Mouse (Mus musculus): ENCODE results near the gene Plk5. TPM values are rescaled to one million over a fixed set of nuclear protein-coding genes. Genes with fewer than 3 reads are reported as not detected.

The Plk5 gene
- total RNA-seq, 2 experiments from 2014 or later = 0.10 to 0.45 TPM

DNA sequence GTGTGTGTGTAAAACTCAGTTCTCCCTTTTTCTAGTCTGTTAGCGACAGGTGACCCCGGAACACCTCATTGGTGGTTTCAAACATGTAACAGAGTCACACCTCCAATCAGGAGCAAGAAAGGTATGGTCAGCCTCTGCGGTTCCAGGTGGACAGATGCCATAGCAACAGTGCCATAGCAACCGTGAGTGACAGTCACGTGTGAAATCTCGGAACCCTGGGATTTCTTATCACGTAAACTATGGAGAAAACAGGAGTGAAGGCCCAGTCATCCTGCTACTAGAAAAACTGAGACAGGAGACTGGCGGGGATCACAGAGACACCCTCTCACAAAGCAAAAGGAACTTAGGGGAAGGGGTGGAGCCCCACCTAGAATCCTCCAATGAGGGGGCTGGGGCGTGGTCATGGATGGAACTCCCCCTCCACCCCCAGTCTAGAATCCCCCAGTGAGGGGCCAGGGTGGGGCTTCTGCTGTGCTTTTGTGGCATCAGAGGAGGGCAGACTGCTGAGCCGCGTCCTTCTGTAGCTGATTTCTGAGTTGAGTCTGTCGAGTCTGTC lies 15.2 kb downstream of the Plk5 start:
- Histone ChIP-seq H3K4me3 (peak overlapping the region; percentile 56), H3K27ac (no peak overlapping the region)
- peak; percentile 45 for DNase-seq
- intact Hi-C loops (cut with DNase I) = loop anchor here (10.0 kb wide), 1 partner anchor 133 kb away; no protein-coding TSS in a partner anchor
- no peak for TF ChIP-seq CTCF (IDR thresholded peaks at IDR 0.05)

DNA sequence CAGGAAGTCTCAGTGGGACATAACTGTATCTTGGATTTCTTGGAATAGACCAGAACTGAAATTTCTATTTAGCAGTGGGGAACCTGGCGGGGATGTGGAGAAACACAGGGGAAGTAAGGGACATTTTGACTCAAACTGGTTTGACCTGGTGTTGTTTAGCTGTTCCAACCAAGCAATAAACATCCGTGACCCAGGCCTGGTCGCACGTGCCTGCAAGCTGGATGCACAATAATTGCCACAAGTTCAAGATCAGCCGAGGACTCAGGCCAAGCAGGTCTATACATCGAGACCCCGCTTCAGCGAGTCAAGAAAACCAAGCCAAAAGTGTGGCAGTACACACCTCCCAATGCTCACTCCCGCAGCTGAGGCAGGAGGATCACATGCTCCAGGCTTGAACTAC lies 15.7 kb downstream of the Plk5 start:
- intact Hi-C loops (cut with DNase I) = loop anchor here (10.0 kb wide), 1 partner anchor 133 kb away; no protein-coding TSS in a partner anchor
- TF ChIP-seq CTCF (IDR thresholded peaks at IDR 0.05) = no peak
- no peak overlapping the region for H3K27ac ChIP-seq
- DNase-seq = no peak
- H3K4me3 ChIP-seq = no peak overlapping the region

DNA sequence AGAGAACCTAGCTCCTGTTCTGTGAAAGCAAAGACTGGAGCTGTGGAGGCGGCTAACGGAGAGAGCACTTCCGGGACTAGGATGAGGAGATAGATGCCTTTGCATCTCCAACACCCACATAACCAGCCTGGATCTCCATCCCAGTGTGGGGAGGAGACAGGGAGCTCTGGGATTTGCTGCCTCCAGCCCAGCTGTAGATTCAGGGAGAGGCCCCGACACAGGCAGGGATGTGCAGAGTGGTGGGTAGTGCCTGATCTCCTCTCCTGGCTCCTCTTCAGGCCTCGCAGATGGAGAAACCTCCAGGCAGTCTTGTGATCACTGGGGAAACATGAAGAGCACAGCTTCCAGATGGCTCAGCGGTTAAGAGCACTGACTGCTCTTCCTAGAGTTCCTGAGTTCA lies 16.4 kb downstream of the Plk5 start:
- no peak overlapping the region for H3K4me3 ChIP-seq
- no peak for DNase-seq
- intact Hi-C loops (cut with DNase I) = loop anchor here (10.0 kb wide), 1 partner anchor 132 kb away; no protein-coding TSS in a partner anchor
- no peak for TF ChIP-seq CTCF (IDR thresholded peaks at IDR 0.05)
- no peak overlapping the region for H3K27ac ChIP-seq

DNA sequence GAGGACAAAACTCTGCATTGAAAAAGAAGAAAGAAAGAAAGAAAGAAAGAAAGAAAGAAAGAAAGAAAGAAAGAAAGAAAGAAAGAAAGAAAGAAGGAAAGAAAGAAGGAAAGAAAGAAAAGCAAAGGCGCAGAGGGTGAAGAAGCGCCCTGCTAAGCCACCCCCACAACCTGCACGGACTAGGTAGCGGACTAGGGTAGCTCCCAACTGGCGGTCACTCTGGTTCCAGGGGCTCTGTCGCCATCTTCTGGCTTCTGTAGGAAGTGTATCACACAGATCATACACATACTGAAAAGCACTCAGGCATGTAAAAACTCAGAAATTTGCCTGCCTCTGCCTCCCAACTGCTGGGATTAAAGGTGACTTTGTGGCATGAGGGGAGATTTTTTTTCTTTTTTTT lies 17.8 kb downstream of the Plk5 start:
- Histone ChIP-seq H3K27ac (no peak overlapping the region), H3K4me3 (no peak overlapping the region)
- TF ChIP-seq CTCF (IDR thresholded peaks at IDR 0.05) = peak; percentile 82
- peak; percentile 78 for DNase-seq
- intact Hi-C loops (cut with DNase I) = loop anchor here (1.0 to 10.0 kb wide), 3 partner anchors 24 to 131 kb away; partner anchors contain the start of gene Apc2

DNA sequence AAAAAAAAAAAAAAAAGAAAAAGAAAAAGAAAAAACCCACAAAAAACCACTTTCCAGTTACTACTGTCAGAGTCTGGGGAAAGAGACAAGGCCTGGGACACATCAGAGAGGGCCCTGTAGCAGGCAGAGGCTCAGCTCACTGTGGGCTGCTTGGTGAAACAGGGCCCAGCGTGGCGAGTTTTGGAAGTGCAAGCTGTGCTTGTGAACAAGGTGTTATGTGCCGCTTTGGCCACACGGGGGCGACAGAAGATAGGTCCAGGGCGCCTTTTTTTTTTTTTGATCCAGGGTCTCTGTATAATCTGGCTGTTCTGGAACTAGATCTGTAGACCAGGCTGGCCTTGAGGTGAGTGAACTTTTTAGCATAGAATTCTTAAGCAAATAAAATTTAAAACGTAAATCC lies 19.9 kb downstream of the Plk5 start:
- intact Hi-C loops (cut with DNase I) = loop anchor here (5.0 to 10.0 kb wide), 2 partner anchors 34 to 129 kb away; no protein-coding TSS in a partner anchor
- DNase-seq = peak; percentile 94
- Histone ChIP-seq H3K27ac (no peak overlapping the region), H3K4me3 (no peak overlapping the region)
- TF ChIP-seq CTCF (IDR thresholded peaks at IDR 0.05) = peak; percentile 95

DNA sequence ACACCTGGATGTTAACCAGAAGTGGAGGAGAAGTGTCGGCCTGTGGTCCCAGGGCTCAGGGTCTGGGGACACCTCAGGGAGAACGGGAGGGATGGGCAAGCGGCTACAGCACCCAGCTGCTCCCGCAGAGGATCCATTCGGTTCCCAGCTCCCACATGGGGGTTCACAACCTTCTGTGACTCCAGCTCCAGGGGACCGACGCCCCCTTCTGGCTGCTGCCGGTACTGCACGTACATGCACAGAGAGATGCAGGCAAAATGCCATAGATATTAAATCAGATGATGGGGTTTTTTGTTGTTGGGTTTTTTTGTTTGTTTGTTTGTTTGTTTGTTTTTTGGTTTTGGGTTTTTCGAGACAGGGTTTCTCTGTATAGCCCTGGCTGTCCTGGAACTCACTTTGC lies 21.5 kb downstream of the Plk5 start:
- TF ChIP-seq CTCF (IDR thresholded peaks at IDR 0.05) = peak; percentile 71

DNA sequence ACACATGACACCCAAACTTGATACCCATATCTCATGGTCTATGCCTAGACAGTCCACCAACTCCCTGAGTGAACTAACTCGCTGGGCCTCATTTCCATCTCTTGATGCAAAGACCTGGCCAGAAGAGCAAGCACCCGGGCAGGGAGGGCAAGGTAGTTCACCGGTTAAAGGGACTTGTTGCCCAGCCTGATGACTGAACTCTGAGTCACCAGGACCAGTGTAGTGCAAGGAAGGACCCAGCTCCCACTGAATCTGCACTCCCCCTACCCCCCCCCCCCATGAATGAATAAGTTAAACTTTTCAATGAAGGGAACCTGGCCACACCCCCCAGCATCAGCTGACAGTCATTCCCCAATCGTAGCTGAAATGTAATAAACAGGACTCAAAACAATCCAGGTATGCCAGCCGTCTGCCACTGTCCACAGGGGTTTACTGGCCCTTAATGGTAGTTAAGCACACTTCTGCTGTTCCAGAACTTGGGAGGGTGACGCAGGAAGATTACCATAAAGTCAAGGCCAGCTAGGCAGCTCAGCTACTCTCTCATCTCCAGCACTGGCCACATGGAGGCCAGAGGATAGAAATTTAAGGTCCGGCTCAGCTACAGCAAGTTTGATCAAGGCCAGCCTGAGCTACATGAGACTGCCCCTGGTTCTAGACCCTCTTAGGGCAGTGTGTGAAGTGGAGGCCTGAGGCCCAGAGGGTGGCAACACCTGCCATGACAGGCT lies 26.5 kb downstream of the Plk5 start:
- TF ChIP-seq CTCF (IDR thresholded peaks at IDR 0.05) = no peak
- no peak for DNase-seq
- Histone ChIP-seq H3K4me3 (no peak overlapping the region), H3K27ac (no peak overlapping the region)
- intact Hi-C loops (cut with DNase I) = no loop called here

More for the DNA sequence above, 21.5 kb downstream of the Plk5 start:
- DNase-seq = no peak
- no peak overlapping the region for H3K4me3 ChIP-seq
- no peak overlapping the region for H3K27ac ChIP-seq
- intact Hi-C loops (cut with DNase I) = loop anchor here (5.0 to 10.0 kb wide), 2 partner anchors 35 to 127 kb away; no protein-coding TSS in a partner anchor

DNA sequence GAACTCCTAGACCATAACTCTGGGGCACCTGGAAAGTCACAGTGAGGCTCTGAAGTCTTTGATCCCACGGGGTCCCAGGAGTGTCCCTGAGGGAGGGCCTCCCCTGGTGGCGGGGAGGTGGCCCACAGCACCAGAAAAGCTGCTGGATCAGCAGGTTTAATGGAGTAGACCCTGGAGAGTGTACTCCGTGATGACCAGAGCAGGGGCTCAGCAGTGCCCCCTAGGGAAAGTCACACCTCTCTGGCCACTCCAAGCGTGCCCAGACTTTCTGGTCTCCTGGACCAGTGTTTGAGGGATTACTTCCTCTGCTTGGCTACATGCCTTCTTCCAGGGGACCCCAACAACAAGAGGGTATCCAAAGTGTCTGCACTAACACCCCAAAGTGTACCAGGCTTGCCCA lies 27.2 kb downstream of the Plk5 start:
- peak; percentile 37; the same call in 1 of the 2 replicates for TF ChIP-seq CTCF (IDR thresholded peaks at IDR 0.05)
- Histone ChIP-seq H3K4me3 (no peak overlapping the region), H3K27ac (no peak overlapping the region)
- intact Hi-C loops (cut with DNase I) = no loop called here
- no peak for DNase-seq

DNA sequence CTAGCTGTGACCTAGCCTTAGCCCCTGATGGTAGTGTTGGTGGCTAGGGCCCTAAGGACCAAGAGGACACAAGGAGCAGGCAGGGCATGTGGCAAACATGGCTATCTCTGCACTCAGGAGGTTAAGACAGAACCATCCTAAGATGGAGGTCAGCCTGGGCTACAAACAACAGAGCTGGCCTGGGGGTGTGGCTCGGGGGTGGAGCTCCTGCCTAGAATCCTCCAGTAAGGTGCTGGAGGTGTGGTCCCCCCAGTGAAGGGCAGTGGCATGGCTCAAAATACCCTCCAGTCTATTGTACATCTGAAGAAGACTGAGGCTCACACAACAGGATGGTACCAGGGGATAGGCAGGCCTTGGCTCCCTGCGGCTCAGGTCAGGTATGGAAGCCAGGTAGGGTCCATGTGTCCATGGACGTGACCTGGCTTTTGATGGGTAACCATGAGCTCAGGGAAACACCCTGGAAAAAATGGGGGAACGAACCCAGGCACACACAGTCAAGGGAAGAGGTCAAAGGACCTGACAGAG lies 27.9 kb downstream of the Plk5 start:
- H3K4me3 ChIP-seq = no peak overlapping the region
- TF ChIP-seq CTCF (IDR thresholded peaks at IDR 0.05) = no peak
- H3K27ac ChIP-seq = no peak overlapping the region
- no peak for DNase-seq
- intact Hi-C loops (cut with DNase I) = no loop called here

DNA sequence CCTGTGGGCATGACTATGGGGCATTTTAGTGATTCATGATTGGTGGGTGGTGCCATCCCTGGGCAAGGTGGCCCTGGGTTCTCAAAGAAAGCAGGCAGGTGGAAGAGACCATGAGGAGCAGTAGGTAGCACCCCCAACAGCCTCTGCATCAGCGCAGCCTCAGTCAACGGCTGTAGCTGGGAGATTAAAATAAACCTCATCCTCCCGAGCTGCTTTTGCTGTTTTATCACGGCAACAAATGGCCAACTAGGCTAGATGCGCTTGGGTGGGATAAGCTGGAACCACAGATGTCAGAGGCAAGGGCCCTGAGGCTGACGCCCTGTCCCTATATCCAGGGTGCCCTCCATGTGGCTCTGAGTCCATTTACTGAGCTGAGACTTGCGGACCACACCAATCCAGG lies 28.4 kb downstream of the Plk5 start:
- no peak overlapping the region for H3K4me3 ChIP-seq
- intact Hi-C loops (cut with DNase I) = no loop called here

DNA sequence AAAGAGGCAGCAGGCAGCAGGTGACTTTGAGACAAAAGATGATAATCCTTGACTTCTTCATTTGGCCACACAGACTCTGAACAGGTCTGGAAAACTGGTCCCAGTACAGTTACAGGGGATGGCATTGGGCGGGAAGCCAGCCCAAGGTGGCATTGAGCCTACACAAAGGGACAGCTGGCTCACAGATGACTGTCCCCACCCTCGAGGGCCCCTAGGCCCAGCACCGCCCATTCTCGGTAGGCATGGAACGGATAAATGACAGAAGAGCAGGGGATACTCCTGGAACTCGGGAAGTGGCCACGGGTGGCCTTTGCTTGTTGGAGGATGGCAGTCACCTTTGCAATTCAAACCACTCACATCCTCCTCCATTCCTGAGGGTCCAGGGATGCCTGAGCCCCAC lies 29.1 kb downstream of the Plk5 start:
- TF ChIP-seq CTCF (IDR thresholded peaks at IDR 0.05) = no peak
- peak overlapping the region; percentile 92 for H3K4me3 ChIP-seq
- no peak for DNase-seq
- H3K27ac ChIP-seq = no peak overlapping the region
- intact Hi-C loops (cut with DNase I) = no loop called here

More for the DNA sequence above, 28.4 kb downstream of the Plk5 start:
- no peak for TF ChIP-seq CTCF (IDR thresholded peaks at IDR 0.05)
- H3K27ac ChIP-seq = no peak overlapping the region
- no peak for DNase-seq

DNA sequence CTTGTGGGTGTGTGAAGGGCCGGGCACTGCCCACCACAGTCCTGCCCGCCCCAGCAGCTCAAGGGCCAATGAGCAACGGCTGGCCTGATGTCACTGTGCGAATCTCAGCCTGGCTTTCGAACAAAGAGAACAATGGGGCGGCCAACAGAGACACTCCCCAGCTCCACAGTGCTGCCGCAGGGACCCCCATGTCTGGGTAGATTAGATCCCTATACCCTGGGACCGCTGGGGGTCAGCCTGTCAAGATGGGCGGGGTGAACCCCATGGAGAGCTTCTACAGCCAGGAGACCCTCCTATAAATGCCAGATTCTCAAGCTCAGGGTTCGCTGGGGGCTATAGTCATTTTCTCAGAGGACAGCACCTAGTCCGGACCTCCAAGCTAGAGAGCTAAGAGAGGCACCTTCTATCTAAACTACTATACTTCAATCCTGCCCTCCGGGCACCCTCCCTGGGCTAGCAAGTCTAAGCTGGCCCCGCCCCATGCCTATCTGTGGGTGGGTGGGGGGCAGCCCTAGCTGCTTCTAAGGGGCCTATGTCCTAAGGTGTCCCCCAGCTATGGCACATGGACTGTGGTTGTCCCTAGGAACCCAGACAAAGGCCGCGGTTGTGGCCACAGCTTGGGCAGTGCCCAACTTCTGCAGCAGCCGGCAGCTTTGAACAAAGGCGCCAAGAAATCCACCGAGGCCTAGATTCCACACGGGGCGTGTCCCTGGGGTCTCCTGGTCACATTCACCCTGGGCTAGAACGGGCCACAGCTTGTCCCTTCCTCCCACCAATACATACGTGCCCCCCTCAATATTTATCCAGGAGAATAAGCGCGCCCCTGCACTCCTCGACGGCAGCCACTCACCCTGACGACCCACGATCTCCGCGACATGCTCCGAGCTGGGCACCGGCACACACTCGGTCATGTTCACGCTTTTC lies 29.8 kb downstream of the Plk5 start:
- TF ChIP-seq CTCF (IDR thresholded peaks at IDR 0.05) = no peak
- intact Hi-C loops (cut with DNase I) = no loop called here
- Histone ChIP-seq H3K4me3 (peak overlapping the region; percentile 92), H3K27ac (peak overlapping the region; percentile 55)
- no peak for DNase-seq
